Mouse (Mus musculus) liver, embryonic 15.5 days (tissue): ENCODE measurements around the gene Zcchc3. TPM values are rescaled to one million over a fixed set of nuclear protein-coding genes. Genes with fewer than 3 reads are reported as not detected.

Source experiments
- ATAC-seq: fragments of 200-750 bp; cut with Nextera tagmentation; 2 replicates; pipeline ENCODE4 v1.8.0; 2017; ENCODE audit warnings: moderate number of reproducible peaks, mild to moderate bottlenecking, moderate library complexity; ENCODE audit not compliant: insufficient read depth
- H3K27ac ChIP-seq: fragments of 300-500 bp; sonication (generic); replicated peaks from 2 replicates; pipeline ENCODE4 v1.5.1; 2015; ENCODE audit warnings: mild to moderate bottlenecking, inconsistent platforms
- H3K27me3 ChIP-seq: fragments of 300-500 bp; sonication (generic); 2 replicates; pipeline ENCODE4 v1.6.1; 2015; ENCODE audit warnings: mild to moderate bottlenecking, inconsistent platforms
- H3K36me3 ChIP-seq: fragments of 300-500 bp; sonication (generic); replicated peaks from 2 replicates; pipeline ENCODE4 v1.6.1; 2015; ENCODE audit warnings: moderate library complexity, mild to moderate bottlenecking, inconsistent platforms
- H3K4me1 ChIP-seq: fragments of 300-500 bp; sonication (generic); replicated peaks from 2 replicates; pipeline ENCODE4 v1.6.1; 2015; ENCODE audit warnings: inconsistent platforms
- H3K4me2 ChIP-seq: fragments of 300-500 bp; sonication (generic); 2 replicates; pipeline ENCODE4 v1.6.1; 2015; ENCODE audit warnings: moderate library complexity, mild to moderate bottlenecking, inconsistent platforms
- H3K4me3 ChIP-seq: fragments of 300-500 bp; sonication (generic); replicated peaks from 2 replicates; pipeline ENCODE4 v1.5.1; 2015; ENCODE audit warnings: mild to moderate bottlenecking, inconsistent platforms
- H3K9ac ChIP-seq: fragments of 300-500 bp; sonication (generic); 2 replicates; pipeline ENCODE4 v1.6.1; 2015; ENCODE audit warnings: moderate library complexity, mild to moderate bottlenecking, inconsistent platforms
- H3K9me3 ChIP-seq: fragments of 300-500 bp; sonication (generic); replicated peaks from 2 replicates; pipeline ENCODE4 v1.6.1; 2016; ENCODE audit warnings: inconsistent platforms
- WGBS: fragments of 180-500 bp; shearing (Covaris S2); methylation state at CpG from one replicate; pipeline ENCODE4 v1.1.7; 2015; ENCODE audit warnings: mixed read lengths; ENCODE audit not compliant: insufficient replicate concordance; 5-methylcytosine and 5-hydroxymethylcytosine counted together
- polyA plus RNA-seq: library from polyadenylated mRNA; unstranded; fragments of >200 nt; fragmentation: Nextera tagmentation; extraction: Ambion mirVana; gene quantifications from 2 replicates; pipeline ENCODE4 v1.2.1, GENCODE M21; 2015

The Zcchc3 gene
- polyA plus RNA-seq, 1 experiment from 2014 or later: 9.5 TPM

DNA sequence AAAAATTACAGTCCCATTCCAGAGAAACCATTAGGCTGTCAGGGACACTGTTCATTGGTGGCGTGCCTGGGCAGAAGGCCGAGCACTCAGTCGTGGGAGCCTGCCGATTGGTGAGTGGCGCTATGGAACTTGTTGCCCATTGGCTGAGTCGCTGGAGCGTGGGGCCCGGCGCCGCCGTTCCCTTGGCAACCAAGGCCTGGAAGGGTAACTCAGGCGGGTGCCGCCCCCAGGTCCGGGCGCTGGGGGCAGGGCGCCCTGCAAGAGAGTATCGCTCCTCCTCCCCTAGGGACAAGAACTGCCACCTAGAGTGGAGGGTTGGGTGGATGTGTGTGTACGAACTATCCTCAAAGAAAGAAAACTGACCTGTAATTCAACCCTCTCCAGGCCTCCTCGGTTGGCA lies 8.7 kb downstream of the Zcchc3 start:
- Histone ChIP-seq H3K4me2 (peak overlapping the region; percentile 80), H3K4me3 (peak overlapping the region; percentile 54), H3K4me1 (peaks cover 41% of the 10 kb centered on the region), H3K9me3 (no peaks in the 10 kb centered on the region), H3K36me3 (no peaks in the 10 kb centered on the region), H3K27ac (peak overlapping the region; percentile 68), H3K9ac (peak overlapping the region; percentile 39), H3K27me3 (no peaks in the 10 kb centered on the region)
- WGBS: under 1% methylated on average over 19 of the region's 19 CpGs
- ATAC-seq: peak; percentile 98

DNA sequence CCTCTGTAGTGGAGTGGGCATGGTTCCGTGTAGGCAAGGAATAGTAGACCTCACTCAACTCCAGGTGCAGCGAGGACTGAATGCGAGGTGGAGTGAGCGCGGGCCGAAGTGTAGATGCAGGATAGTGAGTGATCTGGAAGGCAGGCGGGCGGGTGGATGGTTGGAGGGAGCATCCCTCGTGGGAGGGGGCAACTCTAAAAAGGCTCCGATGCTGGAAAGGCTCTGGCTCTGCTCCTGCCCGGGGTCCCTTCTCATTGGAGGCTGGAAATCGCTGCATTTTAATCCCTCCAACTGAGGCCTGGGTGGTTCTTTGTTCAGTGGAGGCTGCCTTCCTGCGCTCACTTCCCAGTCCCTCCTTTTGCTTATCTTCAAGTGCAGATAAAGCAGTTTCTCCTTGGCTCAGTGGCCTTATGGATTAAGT lies 15.7 kb downstream of the Zcchc3 start:
- H3K9me3 ChIP-seq: no peaks in the 10 kb centered on the region
- peak overlapping the region; percentile 83 for H3K4me3 ChIP-seq
- 6% methylated on average over 13 of the region's 13 CpGs for WGBS
- no peak for ATAC-seq
- H3K4me2 ChIP-seq: peak overlapping the region; percentile 100
- no peaks in the 10 kb centered on the region for H3K36me3 ChIP-seq
- H3K4me1 ChIP-seq: peaks cover 51% of the 10 kb centered on the region
- H3K27me3 ChIP-seq: no peaks in the 10 kb centered on the region; the same call in 1 of the 2 replicates
- H3K9ac ChIP-seq: peak overlapping the region; percentile 76
- H3K27ac ChIP-seq: peak overlapping the region; percentile 94

DNA sequence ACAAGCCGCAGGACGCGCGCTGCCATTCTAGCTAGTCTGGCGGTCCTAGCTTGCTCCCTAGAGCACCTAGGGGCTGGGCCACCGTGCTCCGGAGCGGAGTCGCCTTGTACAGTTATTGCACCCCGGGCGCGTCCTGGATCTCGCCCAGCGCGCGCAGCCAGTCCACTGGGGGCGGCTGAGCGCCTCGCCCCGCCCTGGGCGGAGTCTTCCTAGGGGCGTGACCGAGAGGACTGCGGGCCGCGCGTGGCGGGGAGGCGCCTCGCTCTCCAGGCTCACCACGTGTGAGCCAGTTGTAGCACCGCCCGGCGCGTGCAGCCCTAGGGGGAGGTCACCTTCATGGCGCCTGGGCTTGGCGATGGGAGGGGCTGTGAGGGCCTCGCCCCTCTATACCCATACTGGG lies 16.1 kb downstream of the Zcchc3 start:
- H3K36me3 ChIP-seq: no peaks in the 10 kb centered on the region
- H3K4me1 ChIP-seq: peaks cover 55% of the 10 kb centered on the region
- peak; percentile 81 for ATAC-seq
- H3K27ac ChIP-seq: peak overlapping the region; percentile 94
- H3K4me2 ChIP-seq: peak overlapping the region; percentile 100
- under 1% methylated on average over 38 of the region's 38 CpGs for WGBS
- peak overlapping the region; percentile 83 for H3K4me3 ChIP-seq
- H3K27me3 ChIP-seq: no peaks in the 10 kb centered on the region; the same call in 1 of the 2 replicates
- H3K9me3 ChIP-seq: no peaks in the 10 kb centered on the region
- H3K9ac ChIP-seq: peak overlapping the region; percentile 76

DNA sequence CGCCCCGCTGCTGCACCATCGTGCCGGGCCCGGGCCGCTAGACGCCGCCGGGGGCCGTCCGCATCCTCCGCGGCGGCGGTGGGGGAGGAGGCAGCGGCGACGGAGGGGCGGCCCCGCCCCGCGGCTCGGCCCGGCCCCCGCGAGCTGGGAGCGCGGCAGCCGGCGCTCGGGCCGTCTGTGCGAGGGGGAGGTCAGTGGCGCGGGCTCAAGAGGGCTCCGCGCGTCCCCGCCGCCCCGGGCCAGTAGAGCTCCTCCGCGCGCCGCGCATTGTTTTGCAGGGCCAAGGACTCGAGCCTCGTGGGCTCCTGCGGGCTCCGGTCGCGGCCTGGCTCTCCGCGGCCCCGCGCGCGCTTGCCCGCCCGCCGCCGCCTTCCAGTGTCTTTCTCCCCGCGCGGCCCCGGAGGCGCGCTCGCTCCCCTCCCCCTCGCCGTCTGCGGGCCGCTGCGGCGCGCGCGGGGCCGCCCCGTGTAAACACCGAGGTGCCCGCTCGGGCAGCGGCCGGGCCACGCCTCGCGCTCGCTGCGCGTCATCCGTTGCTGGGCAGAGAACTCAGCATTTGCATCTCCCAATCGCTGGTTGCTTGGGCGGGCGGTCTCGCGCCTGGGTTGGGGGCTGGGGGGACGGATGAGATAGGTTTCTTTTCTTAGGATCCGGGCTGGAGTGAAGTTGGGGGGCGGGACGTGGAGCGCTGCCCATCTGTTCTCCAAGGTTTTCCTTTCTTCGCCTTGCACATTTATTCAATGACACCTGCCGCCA lies 17.0 kb downstream of the Zcchc3 start, which contains the start of gene Sox12:
TSS of gene Sox12 (minus strand) at position 384 of the 756 bp plus-strand sequence.
- no peaks in the 10 kb centered on the region; the same call in 1 of the 2 replicates for H3K27me3 ChIP-seq
- peak within 1 kb of the TSS; percentile 94 for H3K27ac ChIP-seq
- H3K4me2 ChIP-seq: peak within 1 kb of the TSS; percentile 100
- H3K9me3 ChIP-seq: no peaks in the 10 kb centered on the region
- under 1% methylated on average over 85 of the region's 104 CpGs for WGBS
- peaks cover 58% of the 10 kb centered on the region for H3K4me1 ChIP-seq
- H3K4me3 ChIP-seq: peak within 1 kb of the TSS; percentile 83
- peak within 1 kb of the TSS; percentile 76 for H3K9ac ChIP-seq
- no peaks in the 10 kb centered on the region for H3K36me3 ChIP-seq
- ATAC-seq: peak; percentile 63

DNA sequence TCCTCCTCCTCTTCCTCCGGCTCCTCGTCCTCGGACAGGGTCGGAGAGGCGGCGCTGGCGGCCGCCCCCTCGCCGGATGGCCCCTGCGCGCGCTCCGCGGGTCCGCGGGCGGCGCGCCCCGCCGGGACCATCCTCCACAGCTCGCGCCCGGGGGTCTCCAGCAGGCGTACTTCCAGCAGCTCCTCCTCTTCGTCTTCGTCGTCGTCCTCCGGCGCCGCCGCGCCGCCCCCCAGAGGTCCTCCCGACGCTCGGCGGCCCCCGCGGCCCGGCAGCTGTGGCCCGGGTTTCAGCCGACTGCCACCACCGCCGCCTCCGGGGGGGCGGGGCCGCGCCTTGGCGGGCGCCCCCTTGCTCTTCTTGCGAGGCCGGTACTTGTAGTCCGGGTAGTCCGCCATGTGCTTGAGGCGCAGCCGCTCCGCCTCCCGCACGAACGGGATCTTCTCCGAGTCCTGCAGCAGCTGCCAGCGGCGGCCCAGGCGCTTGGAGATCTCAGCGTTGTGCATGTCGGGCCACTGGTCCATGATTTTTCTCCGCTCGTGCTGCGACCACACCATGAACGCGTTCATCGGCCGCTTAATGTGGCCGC lies 17.7 kb downstream of the Zcchc3 start:
- H3K27ac ChIP-seq: peak overlapping the region; percentile 94
- peak overlapping the region; percentile 83 for H3K4me3 ChIP-seq
- H3K9ac ChIP-seq: peak overlapping the region; percentile 76
- H3K27me3 ChIP-seq: no peaks in the 10 kb centered on the region; the same call in 1 of the 2 replicates
- ATAC-seq: peak; percentile 8; the same call in 1 of the 2 replicates
- H3K36me3 ChIP-seq: no peaks in the 10 kb centered on the region
- WGBS: under 1% methylated on average over 77 of the region's 77 CpGs
- peaks cover 58% of the 10 kb centered on the region for H3K4me1 ChIP-seq
- no peaks in the 10 kb centered on the region for H3K9me3 ChIP-seq
- peak overlapping the region; percentile 100 for H3K4me2 ChIP-seq

DNA sequence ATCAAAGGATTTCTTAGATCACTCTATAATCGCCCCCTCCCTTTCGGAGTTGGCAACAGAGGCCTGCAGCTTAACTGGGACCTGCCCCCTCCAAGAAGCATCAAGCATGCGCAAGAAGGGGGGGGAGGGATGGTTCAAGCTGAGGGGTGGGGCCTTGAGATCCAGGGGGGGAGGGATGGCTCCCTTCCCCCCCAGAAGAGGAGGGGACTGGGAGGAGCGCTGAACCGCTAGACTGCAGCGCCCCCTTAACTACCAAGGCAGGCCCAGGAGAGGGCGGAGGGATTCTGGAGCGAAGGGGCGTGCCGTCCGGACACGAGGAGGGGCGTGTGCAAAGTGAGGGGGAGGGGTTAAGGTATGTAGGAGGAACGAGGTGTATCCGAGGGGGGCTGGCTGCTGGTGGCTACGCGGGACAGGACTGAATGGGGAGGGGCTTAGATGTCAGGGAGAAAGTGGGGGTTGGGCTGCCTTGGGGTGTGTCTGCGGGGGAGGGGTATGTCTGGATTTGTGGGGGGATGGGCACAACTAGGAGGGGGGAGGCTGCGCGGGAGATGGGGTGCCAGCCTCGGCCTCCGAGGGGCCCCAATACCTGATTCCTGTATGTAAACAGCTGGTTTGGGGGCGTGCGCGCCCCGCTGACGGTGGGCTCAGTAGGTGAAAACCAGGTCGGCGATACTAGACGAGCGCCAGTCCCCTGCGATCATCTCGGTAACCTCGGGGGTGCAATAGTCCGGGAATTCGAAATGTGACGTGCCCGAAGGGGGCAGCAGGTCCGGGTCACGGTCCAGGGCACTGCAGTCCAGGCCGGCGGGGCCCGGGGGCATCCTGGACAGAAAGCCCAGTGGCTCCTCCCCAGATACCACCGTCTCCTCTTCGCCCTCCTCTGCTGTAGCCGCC lies 18.5 kb downstream of the Zcchc3 start:
- H3K27ac ChIP-seq: peak overlapping the region; percentile 94
- under 1% methylated on average over 44 of the region's 46 CpGs for WGBS
- peak overlapping the region; percentile 100 for H3K4me2 ChIP-seq
- H3K9ac ChIP-seq: peak overlapping the region; percentile 76
- H3K27me3 ChIP-seq: no peaks in the 10 kb centered on the region; the same call in 1 of the 2 replicates
- peaks cover 58% of the 10 kb centered on the region for H3K4me1 ChIP-seq
- H3K4me3 ChIP-seq: peak overlapping the region; percentile 83
- ATAC-seq: peak; percentile 39
- no peaks in the 10 kb centered on the region for H3K9me3 ChIP-seq
- H3K36me3 ChIP-seq: no peaks in the 10 kb centered on the region

DNA sequence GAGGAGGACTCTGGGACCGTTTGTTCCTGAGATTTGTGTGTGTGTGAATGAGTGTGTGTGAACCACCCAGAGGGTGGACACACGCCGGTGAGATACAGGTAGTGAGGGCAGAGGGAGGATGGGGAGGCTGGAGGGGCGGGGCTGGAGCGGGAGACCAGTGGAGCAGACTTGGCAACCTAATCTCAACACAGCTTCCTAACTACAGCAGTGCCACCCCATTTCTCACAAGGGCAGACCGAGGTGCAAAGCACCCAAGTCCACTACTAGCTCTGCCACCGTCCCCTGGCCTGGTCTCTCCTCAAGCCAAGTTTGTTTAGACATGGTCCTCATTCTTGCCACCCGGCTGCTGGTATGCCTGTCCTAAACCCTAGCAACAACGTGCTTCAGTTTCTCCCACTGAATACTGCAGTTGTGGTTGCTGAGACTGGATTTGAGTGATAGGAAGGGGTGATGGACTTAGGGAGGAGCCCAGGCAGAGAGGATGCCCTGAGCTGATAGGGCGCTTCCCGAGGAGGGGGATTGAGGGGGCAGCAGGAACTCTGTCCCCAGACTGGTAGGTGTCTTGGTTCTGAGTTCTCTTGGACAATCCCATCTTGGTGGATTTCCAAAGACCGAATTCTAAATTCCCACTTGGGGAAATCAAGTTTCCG lies 19.4 kb downstream of the Zcchc3 start:
- WGBS: 26% methylated on average over 13 of the region's 13 CpGs
- ATAC-seq: no peak
- Histone ChIP-seq H3K9me3 (no peaks in the 10 kb centered on the region), H3K27me3 (no peaks in the 10 kb centered on the region; the same call in 1 of the 2 replicates), H3K4me3 (peak overlapping the region; percentile 83), H3K27ac (peak overlapping the region; percentile 33; the same call in 1 of the 2 replicates), H3K9ac (no peak overlapping the region; the same call in 1 of the 2 replicates), H3K4me2 (peak overlapping the region; percentile 100), H3K4me1 (peaks cover 58% of the 10 kb centered on the region), H3K36me3 (no peaks in the 10 kb centered on the region)

DNA sequence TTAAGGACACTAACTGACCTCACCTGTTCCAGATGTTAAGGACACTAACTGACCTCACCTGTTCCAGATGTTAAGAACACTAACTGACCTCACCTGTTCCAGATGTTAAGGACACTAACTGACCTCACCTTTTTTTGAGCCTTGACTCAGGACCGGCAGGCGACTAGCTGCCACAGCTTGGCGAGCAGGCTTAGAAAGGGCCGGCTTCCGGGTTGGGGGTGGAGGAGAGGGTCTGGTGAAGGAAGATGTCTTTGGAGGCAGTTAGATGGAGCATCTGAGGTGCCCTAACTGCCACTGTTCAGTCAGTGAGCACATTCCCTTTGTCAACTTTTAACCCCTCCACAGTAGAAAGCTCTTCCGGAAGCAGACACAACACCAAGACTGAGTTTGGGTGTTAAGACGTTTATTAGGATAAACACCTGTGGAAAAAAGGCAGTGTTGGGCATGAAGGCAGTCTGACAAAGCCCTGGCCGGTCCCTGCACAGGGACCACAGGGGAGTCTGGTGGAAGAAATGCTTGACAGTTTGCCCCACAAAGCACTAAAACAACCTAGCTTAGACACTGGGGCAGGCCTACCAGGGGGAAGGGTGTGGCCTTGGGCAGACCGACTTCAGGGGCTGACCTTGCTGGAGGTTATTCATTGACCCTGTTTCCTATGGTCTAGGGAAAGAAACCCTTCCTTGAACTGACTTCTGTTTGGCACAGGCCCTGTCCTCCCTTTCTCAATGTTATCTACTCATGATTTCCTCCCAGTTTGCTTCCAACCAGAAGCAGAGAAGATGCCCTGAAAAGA lies 21.4 kb downstream of the Zcchc3 start:
- 59% methylated on average over 9 of the region's 9 CpGs for WGBS
- ATAC-seq: no peak
- H3K27ac ChIP-seq: no peak overlapping the region; the same call in 1 of the 2 replicates
- no peaks in the 10 kb centered on the region for H3K27me3 ChIP-seq
- no peaks in the 10 kb centered on the region for H3K36me3 ChIP-seq
- H3K9ac ChIP-seq: no peak overlapping the region
- H3K4me1 ChIP-seq: peaks cover 46% of the 10 kb centered on the region
- H3K4me2 ChIP-seq: no peak overlapping the region
- no peaks in the 10 kb centered on the region for H3K9me3 ChIP-seq
- H3K4me3 ChIP-seq: no peak overlapping the region

DNA sequence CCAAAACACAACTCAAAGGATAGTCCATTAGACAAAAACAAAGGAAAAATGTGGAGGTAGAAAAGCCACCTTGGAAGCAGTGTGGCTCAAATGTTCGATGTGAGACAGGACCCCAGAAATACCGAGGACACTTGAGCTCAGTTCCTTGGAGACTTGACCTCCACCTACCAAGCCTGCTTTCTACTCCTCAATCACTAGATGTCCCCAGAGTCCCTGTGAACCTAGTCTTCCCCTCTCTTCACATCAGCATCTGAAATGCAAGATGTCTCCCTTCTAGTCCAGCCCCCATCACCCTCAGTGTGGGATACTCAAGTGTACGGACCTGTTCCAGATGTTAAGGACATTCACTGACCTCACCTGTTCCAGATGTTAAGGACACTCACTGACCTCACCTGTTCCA lies 22.0 kb downstream of the Zcchc3 start:
- no peak overlapping the region for H3K4me3 ChIP-seq
- H3K9ac ChIP-seq: no peak overlapping the region
- H3K4me2 ChIP-seq: no peak overlapping the region
- H3K27ac ChIP-seq: no peak overlapping the region
- ATAC-seq: no peak
- no peaks in the 10 kb centered on the region for H3K9me3 ChIP-seq
- no peaks in the 10 kb centered on the region for H3K27me3 ChIP-seq
- H3K4me1 ChIP-seq: peaks cover 42% of the 10 kb centered on the region
- 21% methylated on average over 3 of the region's 3 CpGs for WGBS
- no peaks in the 10 kb centered on the region for H3K36me3 ChIP-seq

DNA sequence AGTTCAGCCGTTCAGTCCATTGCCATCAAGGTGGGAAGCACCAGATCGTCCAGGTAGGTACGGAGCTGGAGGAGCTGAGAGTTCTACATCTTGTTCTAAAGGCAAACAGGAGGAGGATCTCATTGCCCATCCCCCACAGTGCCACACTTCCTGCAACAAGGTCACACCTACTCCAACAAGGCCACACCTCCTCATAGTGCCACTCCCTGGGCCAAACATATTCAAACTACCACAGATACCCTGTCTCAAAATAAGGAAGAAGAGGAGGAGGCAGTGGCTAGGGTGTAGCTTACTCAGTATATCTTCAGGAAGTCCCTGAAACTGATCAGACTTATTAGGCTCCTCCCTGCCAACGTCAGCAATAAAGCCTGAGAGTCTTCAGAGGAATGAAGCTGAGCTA lies 30.6 kb downstream of the Zcchc3 start:
- no peak for ATAC-seq
- Histone ChIP-seq H3K4me3 (no peak overlapping the region), H3K27me3 (no peaks in the 10 kb centered on the region), H3K4me1 (no peaks in the 10 kb centered on the region), H3K27ac (no peak overlapping the region), H3K9ac (no peak overlapping the region), H3K9me3 (no peaks in the 10 kb centered on the region), H3K36me3 (no peaks in the 10 kb centered on the region), H3K4me2 (no peak overlapping the region)
- 69% methylated on average over 4 of the region's 4 CpGs for WGBS
